Mouse (Mus musculus) heart, postnatal 14 days (tissue): ENCODE results near the gene Bex1. TPM values are rescaled to one million over a fixed set of nuclear protein-coding genes. Genes with fewer than 3 reads are reported as not detected.

ENCODE experiments used
- DNase-seq, 2 experiments: peaks; one replicate each; pipeline ENCODE4 v3.0.0; 2021 to 2022
- intact Hi-C: fragments of 180-260 bp; cut with DNase I; formaldehyde crosslinking; loops from one replicate; pipeline ENCODE4 v1.15.1; 2025
- microRNA-seq, 2 experiments: library from miRNA; unstranded; fragments of <30 nt; microRNA quantifications; one replicate each; pipeline ENCODE4 v1.2.0; 2021 to 2022
- total RNA-seq, 2 experiments: library from RNA; stranded (reverse); gene quantifications; 2 replicates each; pipeline ENCODE4 v1.2.3; 2021

Gene Bex1
- total RNA-seq, 2 experiments from 2014 or later: 2.9 to 7.0 TPM

DNA sequence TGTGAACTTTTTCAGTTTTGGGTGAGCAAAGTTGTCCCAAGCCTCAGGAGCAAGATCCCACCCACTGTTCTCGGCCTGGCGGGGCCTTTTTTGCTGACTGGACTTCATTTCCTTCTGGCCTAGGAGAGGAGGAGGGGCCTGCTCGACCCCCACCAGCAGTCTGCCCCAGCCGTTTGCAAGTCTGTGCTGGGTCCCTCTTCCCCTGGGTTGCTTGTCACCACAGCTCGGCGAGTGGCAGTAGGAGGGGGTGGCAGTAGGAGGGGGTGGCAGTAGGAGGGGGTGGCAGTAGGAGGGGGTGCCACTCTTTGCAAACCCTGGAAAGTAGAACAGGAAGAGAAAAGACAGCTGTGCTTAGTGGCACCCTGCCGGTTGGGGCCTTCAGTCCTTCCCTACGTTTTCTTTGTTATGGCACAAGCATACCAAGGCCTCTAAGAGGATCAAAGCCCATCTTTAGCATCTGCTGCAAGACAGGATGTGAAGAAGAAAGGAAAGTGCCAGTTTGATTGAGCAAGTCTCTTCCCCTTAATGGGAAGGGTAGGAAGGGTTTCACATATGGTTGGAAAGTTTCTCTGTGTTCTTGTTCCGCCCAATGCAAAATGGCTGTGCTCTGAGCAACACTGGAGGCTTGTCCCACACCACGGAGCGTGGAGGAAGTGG lies 34.3 kb downstream of the Bex1 start:
- no peak for DNase-seq
- intact Hi-C loops: no loop called here

GRCm38 (mm10) chrX:136172786-136173185 lies 42.5 kb downstream of the Bex1 start:
- intact Hi-C loops: no loop called here
- DNase-seq: no peak

DNA sequence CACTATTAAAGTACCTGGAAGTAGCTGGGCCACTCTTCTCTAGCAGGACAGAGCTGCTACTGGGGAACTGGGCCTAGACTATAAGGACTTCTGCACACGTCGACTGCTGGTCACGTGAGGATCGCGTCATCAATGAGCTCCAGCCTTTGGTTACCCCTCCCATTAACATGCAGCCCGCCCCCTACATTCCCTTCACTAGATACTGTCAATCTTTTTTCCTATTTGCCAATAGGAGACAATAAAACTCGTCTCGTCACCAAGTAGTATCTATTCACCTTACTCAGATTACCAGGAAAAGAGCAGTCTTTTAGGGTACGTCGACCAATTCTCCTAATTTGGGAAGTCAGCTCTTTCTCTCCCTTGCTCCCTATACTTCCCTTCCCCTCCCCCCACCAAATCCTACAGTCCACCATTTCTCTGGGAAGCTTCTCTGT lies 43.2 kb downstream of the Bex1 start, which contains the start of gene Tceal8:
Tceal8 (minus strand) TSS at position 225 of the 434 bp plus-strand sequence.
- DNase-seq: peak; percentile 72 to 78
- intact Hi-C loops: no loop called here

DNA sequence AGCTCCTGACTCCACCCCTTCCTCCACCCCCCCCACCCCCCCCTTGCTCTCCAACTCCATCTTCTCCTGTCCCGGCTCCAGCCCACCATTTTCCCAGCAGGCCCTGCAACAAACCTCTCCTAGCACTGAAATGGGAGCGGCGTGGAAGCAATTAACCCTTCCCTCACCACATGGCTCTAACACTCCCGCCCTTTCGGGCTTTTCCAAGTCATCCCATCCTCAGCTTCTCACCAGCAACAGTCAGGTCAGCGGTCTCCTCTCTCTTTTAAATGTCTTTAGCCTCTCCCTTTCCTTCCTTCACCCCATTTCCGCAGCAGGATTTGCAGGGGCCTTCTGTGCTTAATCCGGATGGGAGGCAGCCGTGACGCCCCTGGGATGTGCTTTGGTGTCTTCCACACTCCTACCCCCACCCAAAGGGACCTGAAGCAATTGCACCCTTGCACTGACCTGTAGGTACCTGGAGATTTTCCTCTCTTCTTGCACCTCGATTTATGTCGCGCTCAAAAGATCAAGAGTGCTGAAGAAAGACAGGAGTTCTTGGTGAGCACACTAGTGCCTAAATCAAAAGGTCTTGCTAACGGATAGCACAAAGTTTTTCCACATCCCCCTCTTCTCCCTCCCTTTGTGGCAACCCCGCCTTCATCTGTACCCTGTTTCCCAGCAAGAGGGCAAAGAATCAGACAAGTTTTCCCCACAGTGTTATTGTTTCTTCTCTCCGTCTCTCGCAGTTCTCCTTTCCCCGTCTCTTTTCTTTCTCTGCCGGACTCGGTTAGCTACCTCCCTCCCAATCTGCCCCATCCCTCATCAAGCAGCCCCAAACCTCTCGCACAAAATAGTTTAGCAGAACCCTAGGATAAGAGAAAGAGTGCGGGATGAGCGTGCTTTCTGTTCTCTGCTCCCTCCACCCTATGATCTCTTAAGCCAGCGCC lies 43.9 kb downstream of the Bex1 start:
- DNase-seq: peak; percentile 49 to 60
- intact Hi-C loops: no loop called here

GRCm38 (mm10) chrX:136170625-136171024 lies 44.7 kb downstream of the Bex1 start:
- DNase-seq: no peak
- intact Hi-C loops: no loop called here

Small RNAs within 50 kb of the gene (microRNA-seq; reads per million reads assigned to microRNA genes)
- gene Mir6383: 0 reads per million in 2 experiments

Other genes starting within 250 kb of the Bex1 start
- gene Arxes2, start 221.7 kb downstream of the Bex1 start, total RNA-seq: 1 to 10 TPM; 3.1 to 5.2 TPM
- gene Arxes1, start 182.1 kb downstream of the Bex1 start, total RNA-seq: 1 to 10 TPM; 1.3 to 1.6 TPM
- under 1 TPM in 1 of 2 experiments, not detected in 1; 0.59 TPM for gene Bex2, start 147.3 kb downstream of the Bex1 start, total RNA-seq
- gene Nxf3, start 130.3 kb downstream of the Bex1 start, total RNA-seq: not detected
- 1 to 10 TPM in 1 of 2 experiments, under 1 TPM in 1; 0.71 to 1.7 TPM for gene Bex4, start 76.5 kb downstream of the Bex1 start, total RNA-seq
- 10 to 100 TPM; 27.2 to 34.4 TPM for gene Tceal8, start 43.2 kb downstream of the Bex1 start, total RNA-seq
- gene Tceal5, start 11.6 kb downstream of the Bex1 start, total RNA-seq: 1 to 10 TPM; 1.6 to 1.7 TPM
- 1 to 10 TPM; 1.9 to 2.0 TPM for gene Tceal7, start 734 bp downstream of the Bex1 start, total RNA-seq
- gene Tceal9, start 29.6 kb upstream of the Bex1 start, total RNA-seq: 10 to 100 TPM; 48.5 to 49.3 TPM
- 10 to 100 TPM; 28.7 to 30.9 TPM for gene Bex3, start 54.7 kb upstream of the Bex1 start, total RNA-seq